Mouse (Mus musculus) hindbrain, embryonic 13.5 days (tissue): ENCODE data around the gene Fyb2. TPM values are rescaled to one million over a fixed set of nuclear protein-coding genes. Genes with fewer than 3 reads are reported as not detected.
"Not testable (repeated sequence)": the region's sequence is repeated elsewhere in the genome, so short reads cannot be mapped to it uniquely, and the experiment has no call there.

Source experiments
- ATAC-seq: fragments of 200-750 bp; cut with Nextera tagmentation; 2 replicates; pipeline ENCODE4 v1.8.0; 2017; ENCODE audit warnings: moderate TSS enrichment; ENCODE audit not compliant: low FRiP score
- H3K27ac ChIP-seq: fragments of 300-500 bp; sonication (generic); 2 replicates; pipeline ENCODE4 v1.5.1; 2015; ENCODE audit warnings: inconsistent platforms, mild to moderate bottlenecking, moderate library complexity
- H3K27me3 ChIP-seq: fragments of 300-500 bp; sonication (generic); 2 replicates; pipeline ENCODE4 v1.6.1; 2015; ENCODE audit warnings: mild to moderate bottlenecking, inconsistent platforms
- H3K36me3 ChIP-seq: fragments of 300-500 bp; sonication (generic); 2 replicates; pipeline ENCODE4 v1.6.1; 2015; ENCODE audit warnings: mild to moderate bottlenecking, inconsistent platforms
- H3K4me1 ChIP-seq: fragments of 300-500 bp; sonication (generic); replicated peaks from 2 replicates; pipeline ENCODE4 v1.6.1; 2015; ENCODE audit warnings: inconsistent platforms
- H3K4me2 ChIP-seq: fragments of 300-500 bp; sonication (generic); 2 replicates; pipeline ENCODE4 v1.6.1; 2015; ENCODE audit warnings: inconsistent platforms, mild to moderate bottlenecking, moderate library complexity
- H3K4me3 ChIP-seq: fragments of 300-500 bp; sonication (generic); 2 replicates; pipeline ENCODE4 v1.5.1; 2015; ENCODE audit warnings: mild to moderate bottlenecking, inconsistent platforms
- H3K9ac ChIP-seq: fragments of 300-500 bp; sonication (generic); 2 replicates; pipeline ENCODE4 v1.6.1; 2015; ENCODE audit warnings: mild to moderate bottlenecking, inconsistent platforms
- H3K9me3 ChIP-seq: fragments of 300-500 bp; sonication (generic); 2 replicates; pipeline ENCODE4 v1.6.1; 2016; ENCODE audit warnings: inconsistent platforms
- WGBS: fragments of 180-500 bp; shearing (Covaris S2); methylation state at CpG from one replicate; pipeline ENCODE4 v1.1.7; 2015; 5-methylcytosine and 5-hydroxymethylcytosine counted together
- polyA plus RNA-seq: library from polyadenylated mRNA; unstranded; fragments of >200 nt; fragmentation: Nextera tagmentation; extraction: Ambion mirVana; gene quantifications from 2 replicates; pipeline ENCODE4 v1.2.1, GENCODE M21; 2015

The Fyb2 gene
- polyA plus RNA-seq, 1 experiment from 2014 or later, result 0.05 TPM

DNA sequence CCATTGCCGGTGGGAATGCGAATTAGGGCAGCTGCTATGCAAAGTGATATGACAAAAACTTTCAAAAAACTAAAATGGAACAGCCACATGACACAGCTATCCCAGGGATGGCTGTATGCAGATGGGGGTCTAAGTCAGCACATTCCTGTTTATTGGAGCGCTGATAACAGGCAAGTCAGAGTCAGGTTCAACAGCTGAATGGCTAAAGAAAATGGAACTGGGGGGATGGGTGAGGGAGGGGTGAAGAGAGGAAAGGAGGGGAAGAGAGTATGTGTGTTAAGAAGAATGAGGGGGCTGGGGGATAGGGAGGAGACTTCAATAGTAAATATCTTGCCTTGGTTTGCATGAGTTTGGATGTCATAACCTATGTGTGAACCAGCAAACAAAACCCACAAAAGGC, 79.0 kb downstream of the Fyb2 start:
- ATAC-seq, result no peak
- Histone ChIP-seq H3K27me3 (no peaks in the 10 kb centered on the region), H3K9me3 (no peaks in the 10 kb centered on the region), H3K27ac (no peak overlapping the region), H3K9ac (no peak overlapping the region), H3K4me3 (no peak overlapping the region), H3K4me2 (no peak overlapping the region), H3K36me3 (no peaks in the 10 kb centered on the region), H3K4me1 (no peaks in the 10 kb centered on the region)
- WGBS, result 76% methylated on average over 3 of the region's 3 CpGs

DNA sequence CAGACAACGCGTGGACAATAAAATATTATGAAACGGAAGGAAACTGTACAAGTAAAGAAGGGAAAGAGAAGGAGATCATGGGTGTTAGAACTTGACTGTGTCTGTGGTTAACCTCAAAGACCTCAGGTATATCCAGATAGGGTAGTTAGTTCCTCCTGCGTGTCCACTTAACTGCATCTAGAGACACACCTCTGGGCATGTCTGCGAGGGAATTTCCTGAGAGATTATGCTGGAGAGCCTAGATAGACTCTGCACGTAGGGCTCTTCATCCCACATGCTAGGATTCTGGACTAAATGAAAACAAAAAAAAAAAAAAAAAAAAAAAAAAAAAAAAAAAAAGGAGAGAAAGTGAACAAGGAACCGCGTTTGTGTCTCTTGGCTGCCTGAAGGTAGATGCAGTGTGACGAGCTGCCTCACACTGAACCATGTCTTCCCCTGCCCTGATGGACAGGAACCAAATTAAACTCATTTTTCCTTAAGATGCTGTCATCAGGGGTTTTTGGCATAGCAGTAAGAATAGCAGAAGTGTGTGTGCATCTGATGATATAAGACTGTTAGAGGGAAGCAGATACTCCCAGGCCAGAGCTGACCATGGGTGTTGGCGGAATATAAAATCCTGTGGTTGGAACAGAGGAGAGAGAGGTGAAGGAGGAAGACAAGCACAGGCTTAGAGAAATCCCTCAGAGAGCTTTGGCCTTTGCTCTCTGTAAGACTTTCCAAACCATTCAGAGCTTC, 80.1 kb downstream of the Fyb2 start:
- H3K27ac ChIP-seq, result no peak overlapping the region
- no peak for ATAC-seq
- H3K4me1 ChIP-seq, result no peaks in the 10 kb centered on the region
- H3K9me3 ChIP-seq, result no peaks in the 10 kb centered on the region
- no peaks in the 10 kb centered on the region for H3K36me3 ChIP-seq
- 89% methylated on average over 10 of the region's 10 CpGs for WGBS
- no peak overlapping the region for H3K9ac ChIP-seq
- no peak overlapping the region for H3K4me3 ChIP-seq
- H3K27me3 ChIP-seq, result no peaks in the 10 kb centered on the region
- H3K4me2 ChIP-seq, result no peak overlapping the region

- 69% methylated on average over 5 of the region's 5 CpGs for WGBS
These were observed 86.4 kb downstream of the Fyb2 start for GRCm38 (mm10) chr4:104999702-105000101.

DNA sequence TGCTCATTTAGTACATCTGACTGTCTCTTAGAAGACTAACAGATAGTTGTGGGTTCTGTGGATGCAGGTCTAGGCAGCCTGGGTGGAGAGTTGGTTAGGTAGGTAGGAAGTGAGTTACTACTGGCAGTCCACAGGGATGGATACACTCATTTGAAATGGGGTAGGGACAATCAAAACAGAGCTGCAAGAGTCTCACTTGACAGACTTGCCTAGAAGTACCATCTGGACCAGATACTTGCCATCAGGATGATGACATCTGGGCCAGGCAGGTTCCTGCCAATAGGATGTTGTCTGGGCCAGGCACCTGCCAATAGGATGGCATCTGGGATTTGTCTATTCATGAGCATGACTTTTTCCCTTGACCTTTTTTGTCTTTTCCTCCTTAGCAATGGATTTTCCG, 88.5 kb downstream of the Fyb2 start:
- no peak for ATAC-seq
- 60% methylated on average over 1 of the region's 1 CpGs for WGBS
- H3K9me3 ChIP-seq, result no peaks in the 10 kb centered on the region
- no peaks in the 10 kb centered on the region for H3K36me3 ChIP-seq
- no peak overlapping the region for H3K27ac ChIP-seq
- no peaks in the 10 kb centered on the region for H3K27me3 ChIP-seq
- H3K4me1 ChIP-seq, result no peaks in the 10 kb centered on the region
- H3K4me3 ChIP-seq, result no peak overlapping the region
- no peak overlapping the region for H3K4me2 ChIP-seq
- no peak overlapping the region for H3K9ac ChIP-seq

More at GRCm38 (mm10) chr4:104999702-105000101, 86.4 kb downstream of the Fyb2 start:
- Histone ChIP-seq H3K4me2 (no peak overlapping the region), H3K9me3 (no peaks in the 10 kb centered on the region), H3K4me3 (no peak overlapping the region), H3K36me3 (no peaks in the 10 kb centered on the region), H3K4me1 (no peaks in the 10 kb centered on the region), H3K27ac (no peak overlapping the region), H3K27me3 (no peaks in the 10 kb centered on the region), H3K9ac (no peak overlapping the region)
- ATAC-seq, result no peak

GRCm38 (mm10) chr4:105004135-105004534, 90.9 kb downstream of the Fyb2 start:
- 79% methylated on average over 8 of the region's 8 CpGs for WGBS
- Histone ChIP-seq H3K4me1 (no peaks in the 10 kb centered on the region), H3K9me3 (no peaks in the 10 kb centered on the region), H3K27me3 (no peaks in the 10 kb centered on the region), H3K36me3 (no peaks in the 10 kb centered on the region), H3K4me2 (no peak overlapping the region), H3K27ac (no peak overlapping the region), H3K9ac (no peak overlapping the region), H3K4me3 (no peak overlapping the region)
- ATAC-seq, result no peak

GRCm38 (mm10) chr4:105004649-105005048, 91.4 kb downstream of the Fyb2 start:
- not testable (repeated sequence) for H3K4me2 ChIP-seq, H3K9ac ChIP-seq, H3K9me3 ChIP-seq, H3K27ac ChIP-seq, ATAC-seq, H3K4me3 ChIP-seq, H3K27me3 ChIP-seq, H3K36me3 ChIP-seq, H3K4me1 ChIP-seq
- 92% methylated on average over 12 of the region's 12 CpGs for WGBS

DNA sequence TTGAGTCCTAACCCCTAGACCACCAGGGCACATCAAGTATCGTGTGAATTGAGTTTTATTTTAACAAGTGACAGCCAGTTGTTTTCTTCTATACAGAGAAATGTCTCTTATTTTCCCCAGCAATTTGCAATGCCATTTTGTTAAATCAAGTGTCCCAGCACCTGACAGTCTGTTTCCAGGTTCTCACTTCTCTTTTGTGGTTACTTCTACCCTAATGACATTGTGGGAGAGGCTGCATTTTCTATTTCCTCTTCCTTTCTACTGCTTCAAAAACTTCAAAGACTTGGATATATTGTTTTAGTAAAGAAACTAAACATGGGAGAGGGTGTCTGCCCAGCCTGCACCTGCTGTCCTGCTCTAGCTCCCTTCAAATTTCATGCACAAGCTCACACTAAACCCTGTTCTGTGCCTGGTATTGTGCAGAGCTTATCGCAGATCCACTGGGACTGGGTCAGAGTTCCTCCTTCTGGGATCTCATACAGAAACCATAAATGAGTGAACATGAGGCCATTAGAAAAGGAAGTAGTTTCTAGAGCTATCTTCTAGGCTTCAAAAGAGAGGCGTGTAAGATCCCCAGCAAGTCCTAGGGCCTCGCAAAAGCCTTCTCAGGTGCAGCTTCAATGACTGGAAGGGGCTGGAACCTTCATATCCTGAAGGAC, 94.2 kb downstream of the Fyb2 start:
- no peaks in the 10 kb centered on the region; the same call in 1 of the 2 replicates for H3K36me3 ChIP-seq
- H3K9ac ChIP-seq, result no peak overlapping the region
- H3K9me3 ChIP-seq, result no peaks in the 10 kb centered on the region
- no peak overlapping the region for H3K27ac ChIP-seq
- H3K4me2 ChIP-seq, result no peak overlapping the region
- no peaks in the 10 kb centered on the region for H3K27me3 ChIP-seq
- no peak for ATAC-seq
- no peaks in the 10 kb centered on the region for H3K4me1 ChIP-seq
- H3K4me3 ChIP-seq, result no peak overlapping the region
- whole genome bisulfite sequencing, result 91% methylated on average over 4 of the region's 4 CpGs

- no peaks in the 10 kb centered on the region for H3K9me3 ChIP-seq
- no peak for ATAC-seq
These were observed 100.5 kb downstream of the Fyb2 start for GRCm38 (mm10) chr4:105013718-105014117.

GRCm38 (mm10) chr4:105015496-105015895, 102.2 kb downstream of the Fyb2 start:
- H3K4me2 ChIP-seq, result no peak overlapping the region
- H3K36me3 ChIP-seq, result peaks cover 5% of the 10 kb centered on the region; the same call in 1 of the 2 replicates
- WGBS, result 87% methylated on average over 6 of the region's 6 CpGs
- no peaks in the 10 kb centered on the region for H3K27me3 ChIP-seq
- no peak overlapping the region for H3K4me3 ChIP-seq
- no peak overlapping the region for H3K9ac ChIP-seq
- no peaks in the 10 kb centered on the region for H3K9me3 ChIP-seq
- ATAC-seq, result no peak
- H3K4me1 ChIP-seq, result no peaks in the 10 kb centered on the region
- H3K27ac ChIP-seq, result no peak overlapping the region

More at GRCm38 (mm10) chr4:105013718-105014117, 100.5 kb downstream of the Fyb2 start:
- H3K4me2 ChIP-seq, result no peak overlapping the region
- no peak overlapping the region for H3K27ac ChIP-seq
- H3K9ac ChIP-seq, result no peak overlapping the region
- peaks cover 5% of the 10 kb centered on the region; the same call in 1 of the 2 replicates for H3K36me3 ChIP-seq
- H3K27me3 ChIP-seq, result no peaks in the 10 kb centered on the region
- H3K4me1 ChIP-seq, result no peaks in the 10 kb centered on the region
- no peak overlapping the region for H3K4me3 ChIP-seq
- 94% methylated on average over 7 of the region's 7 CpGs for WGBS

GRCm38 (mm10) chr4:105016006-105016613, 102.9 kb downstream of the Fyb2 start:
- H3K27ac ChIP-seq, result no peak overlapping the region
- H3K4me2 ChIP-seq, result no peak overlapping the region
- no peak for ATAC-seq
- no peaks in the 10 kb centered on the region for H3K4me1 ChIP-seq
- H3K9ac ChIP-seq, result no peak overlapping the region
- no peak overlapping the region for H3K4me3 ChIP-seq
- WGBS, result 82% methylated on average over 4 of the region's 4 CpGs
- peaks cover 5% of the 10 kb centered on the region; the same call in 1 of the 2 replicates for H3K36me3 ChIP-seq
- H3K27me3 ChIP-seq, result no peaks in the 10 kb centered on the region
- no peaks in the 10 kb centered on the region for H3K9me3 ChIP-seq

GRCm38 (mm10) chr4:105027278-105027677, 114.0 kb downstream of the Fyb2 start:
- 78% methylated on average over 6 of the region's 6 CpGs for WGBS
- H3K36me3 ChIP-seq, result no peaks in the 10 kb centered on the region
- H3K4me3 ChIP-seq, result no peak overlapping the region

DNA sequence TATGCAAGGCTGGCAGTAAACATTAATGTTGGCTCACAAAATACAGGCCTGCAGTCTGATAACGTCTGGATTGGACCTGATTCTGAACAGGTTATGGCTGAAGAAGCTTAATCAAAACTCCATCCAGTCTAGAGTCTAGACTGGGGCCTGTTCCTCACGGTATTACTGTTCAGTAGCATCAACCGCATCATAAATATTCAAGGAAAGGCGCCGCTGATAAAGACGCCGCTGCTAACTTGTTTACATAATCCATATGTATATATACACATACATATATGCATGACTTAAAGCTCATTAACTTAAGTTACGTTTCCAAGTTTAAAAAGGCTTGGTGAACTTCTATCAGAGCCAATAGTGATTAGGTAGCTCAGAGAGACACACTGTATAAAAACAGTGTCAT, 117.8 kb downstream of the Fyb2 start:
- Histone ChIP-seq H3K9me3 (no peaks in the 10 kb centered on the region), H3K27ac (no peak overlapping the region), H3K9ac (no peak overlapping the region), H3K27me3 (no peaks in the 10 kb centered on the region), H3K4me1 (no peaks in the 10 kb centered on the region), H3K4me2 (no peak overlapping the region), H3K4me3 (no peak overlapping the region), H3K36me3 (peaks cover 6% of the 10 kb centered on the region; the same call in 1 of the 2 replicates)
- WGBS, result 66% methylated on average over 8 of the region's 8 CpGs
- no peak for ATAC-seq

More at GRCm38 (mm10) chr4:105027278-105027677, 114.0 kb downstream of the Fyb2 start:
- no peak overlapping the region for H3K4me2 ChIP-seq
- H3K27me3 ChIP-seq, result no peaks in the 10 kb centered on the region
- H3K4me1 ChIP-seq, result no peaks in the 10 kb centered on the region
- H3K27ac ChIP-seq, result no peak overlapping the region
- no peak overlapping the region for H3K9ac ChIP-seq
- H3K9me3 ChIP-seq, result no peaks in the 10 kb centered on the region
- no peak for ATAC-seq
